Mouse (Mus musculus): Measurements from ENCODE around the gene Smok3c.
"Not testable (repeated sequence)": the region's sequence is repeated elsewhere in the genome, so short reads cannot be mapped to it uniquely, and the experiment has no call there.

The Smok3c gene

DNA sequence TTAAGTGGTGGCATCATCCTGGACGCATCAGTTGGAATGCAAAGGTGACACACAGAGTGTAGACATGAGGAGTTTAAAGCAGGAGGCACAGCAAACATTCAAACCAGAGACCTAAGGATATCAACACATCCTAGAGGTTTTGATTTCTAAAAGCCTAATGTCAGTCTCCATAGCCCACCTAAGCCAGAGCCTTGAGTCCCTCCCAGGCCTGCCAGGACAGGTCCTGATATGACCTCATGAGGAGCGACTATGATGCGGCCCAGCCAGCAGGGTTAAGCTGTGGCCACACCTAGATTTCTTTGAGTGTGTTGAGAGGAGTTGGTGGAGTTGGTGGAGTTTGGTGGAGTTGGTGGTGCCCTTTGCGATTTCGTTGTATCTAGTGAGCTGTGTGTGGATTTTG, at the start of gene Smok3c:
TSS of gene Smok3c (plus strand) at position 301 of the 400 bp plus-strand sequence.
- DNase-seq (ENCODE audit: low spot score in 2 of 2): not testable (repeated sequence)

DNA sequence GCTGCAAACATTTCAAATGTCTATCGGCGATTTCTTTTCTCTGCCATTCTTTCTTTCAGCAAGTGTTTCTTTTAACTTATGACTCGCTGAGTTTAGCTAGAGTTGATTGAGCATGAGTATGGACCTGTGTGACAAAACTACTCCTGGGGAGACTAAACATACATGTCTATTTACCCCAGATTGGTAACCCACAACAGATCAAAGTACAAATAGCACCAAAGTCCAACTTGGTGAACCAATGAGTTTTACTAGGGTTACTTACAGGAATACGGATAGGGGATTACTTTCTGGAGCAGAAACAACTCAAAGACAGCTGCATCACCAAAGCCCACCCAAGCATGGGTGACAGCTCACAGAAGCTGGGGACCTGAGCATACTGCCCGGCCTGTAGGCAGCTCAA, 43.6 kb upstream of the Smok3c start:
- DNase-seq (ENCODE audit: low spot score in 2 of 2): no peak

DNA sequence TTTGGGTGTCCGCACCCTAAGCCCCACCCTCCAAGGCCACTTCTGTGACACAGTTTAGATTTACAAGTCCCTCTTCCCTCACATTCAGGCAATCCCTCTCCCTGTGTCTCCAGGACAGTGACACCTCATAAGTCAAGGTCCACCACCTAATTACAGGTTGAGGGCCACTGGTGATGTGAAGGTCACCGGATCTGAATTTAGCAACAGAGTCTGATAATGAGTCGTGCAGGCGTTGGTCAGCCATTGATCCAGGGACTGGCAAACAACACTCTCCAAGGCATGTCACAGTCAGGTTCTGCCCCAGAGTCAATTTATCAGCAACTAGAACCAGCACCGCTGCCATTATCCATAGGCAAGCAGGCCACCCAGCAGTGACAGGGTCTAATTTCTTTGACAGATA, 40.6 kb upstream of the Smok3c start:
- no peak for DNase-seq (ENCODE audit: low spot score in 2 of 2)

DNA sequence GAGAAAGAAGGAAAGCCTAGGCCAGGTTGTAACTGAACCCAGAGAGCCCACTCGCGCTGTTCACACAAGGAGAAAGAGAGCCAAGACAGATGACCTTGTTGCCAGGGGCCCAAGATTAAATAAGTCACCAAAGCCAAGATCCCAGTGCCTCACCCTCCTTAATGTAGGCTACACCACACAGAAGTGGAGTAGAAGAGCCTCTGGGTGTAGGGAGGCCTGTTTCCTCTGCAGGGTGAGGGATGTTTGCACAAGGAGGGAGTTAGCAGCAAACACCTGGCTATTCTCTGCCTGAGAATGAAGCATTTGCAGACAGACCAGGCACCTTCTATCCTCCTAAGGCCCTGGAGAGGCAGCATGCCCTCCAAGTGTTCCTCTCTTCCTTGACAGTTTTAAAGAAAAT, 36.5 kb upstream of the Smok3c start:
- DNase-seq (ENCODE audit: low spot score in 2 of 2): no peak

DNA sequence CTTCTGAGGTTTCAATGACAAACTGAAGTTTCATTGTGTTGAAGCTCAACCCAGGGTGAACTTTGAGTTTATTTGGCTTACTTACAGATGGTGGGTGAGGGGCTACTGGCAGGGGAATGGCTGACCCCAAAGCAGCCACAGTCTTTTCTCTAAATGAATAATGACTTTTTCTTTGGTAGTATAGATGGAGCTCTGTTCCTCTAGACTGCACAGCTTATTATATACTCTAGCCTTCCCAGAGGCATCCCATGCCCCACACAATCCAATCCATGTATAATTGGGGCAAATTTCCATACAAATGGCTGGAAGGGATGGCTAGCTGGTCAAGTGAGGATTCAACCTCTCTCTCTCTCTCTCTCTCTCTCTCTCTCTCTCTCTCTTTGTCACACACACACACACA, 36.0 kb upstream of the Smok3c start:
- DNase-seq (ENCODE audit: low spot score in 2 of 2): no peak

DNA sequence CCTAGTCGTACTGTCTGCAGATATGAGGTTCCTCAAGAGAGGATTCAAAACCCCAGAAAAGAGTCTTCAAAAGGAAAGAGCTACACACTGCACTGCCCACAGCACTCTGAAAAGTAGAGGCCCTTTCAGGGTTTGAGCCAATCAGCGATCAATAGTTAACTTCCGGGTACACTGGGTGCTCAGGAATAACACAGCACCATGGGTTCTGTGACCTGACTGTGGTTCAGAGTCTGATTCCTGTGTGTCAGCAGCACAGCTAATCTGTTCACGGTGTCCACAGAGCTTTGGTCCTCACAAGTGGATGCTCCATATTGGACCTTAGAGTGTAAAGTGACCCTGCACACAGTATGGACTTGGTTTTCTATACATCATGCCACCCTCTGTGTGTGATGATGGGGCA, 33.4 kb upstream of the Smok3c start:
- not testable (repeated sequence) for DNase-seq (ENCODE audit: low spot score in 2 of 2)

DNA sequence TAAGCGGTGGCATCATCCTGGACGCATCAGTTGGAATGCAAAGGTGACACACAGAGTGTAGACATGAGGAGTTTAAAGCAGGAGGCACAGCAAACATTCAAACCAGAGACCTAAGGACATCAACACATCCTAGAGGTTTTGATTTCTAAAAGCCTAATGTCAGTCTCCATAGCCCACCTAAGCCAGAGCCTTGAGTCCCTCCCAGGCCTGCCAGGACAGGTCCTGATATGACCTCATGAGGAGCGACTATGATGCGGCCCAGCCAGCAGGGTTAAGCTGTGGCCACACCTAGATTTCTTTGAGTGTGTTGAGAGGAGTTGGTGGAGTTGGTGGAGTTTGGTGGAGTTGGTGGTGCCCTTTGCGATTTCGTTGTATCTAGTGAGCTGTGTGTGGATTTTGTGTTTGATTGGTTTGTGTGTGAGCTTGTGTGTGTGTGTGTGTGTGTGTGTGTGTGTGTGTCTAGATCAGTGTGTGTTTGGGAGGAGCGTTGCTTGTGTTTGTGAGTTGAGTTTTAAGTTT, 32.0 kb upstream of the Smok3c start, which contains the start of the genes Smok3a and Smok3b:
TSS of gene Smok3a (plus strand) at position 301 of the 519 bp plus-strand sequence.
TSS of gene Smok3b (plus strand) at position 469 of the 519 bp plus-strand sequence.
- DNase-seq (ENCODE audit: low spot score in 2 of 2): not testable (repeated sequence)

DNA sequence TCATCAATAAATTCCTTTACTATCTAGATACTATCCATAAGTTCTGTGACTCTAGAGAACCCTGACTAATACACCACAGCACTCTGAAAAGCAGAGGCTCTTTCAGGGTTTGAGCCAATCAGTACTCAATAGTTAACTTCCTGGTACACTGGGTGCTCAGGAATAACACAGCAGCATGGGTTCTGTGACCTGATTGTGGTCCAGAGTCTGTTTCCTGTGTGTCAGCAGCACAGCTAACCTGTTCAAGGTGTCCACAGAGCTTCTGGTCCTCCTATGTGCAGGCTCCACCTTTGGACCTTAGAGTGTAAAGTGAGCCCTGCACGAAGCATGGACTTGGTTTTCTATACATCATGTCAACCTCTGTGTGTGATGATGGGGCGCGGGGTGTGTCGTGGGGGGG, 20.8 kb downstream of the Smok3c start:
- no peak for DNase-seq (ENCODE audit: low spot score in 2 of 2)

DNA sequence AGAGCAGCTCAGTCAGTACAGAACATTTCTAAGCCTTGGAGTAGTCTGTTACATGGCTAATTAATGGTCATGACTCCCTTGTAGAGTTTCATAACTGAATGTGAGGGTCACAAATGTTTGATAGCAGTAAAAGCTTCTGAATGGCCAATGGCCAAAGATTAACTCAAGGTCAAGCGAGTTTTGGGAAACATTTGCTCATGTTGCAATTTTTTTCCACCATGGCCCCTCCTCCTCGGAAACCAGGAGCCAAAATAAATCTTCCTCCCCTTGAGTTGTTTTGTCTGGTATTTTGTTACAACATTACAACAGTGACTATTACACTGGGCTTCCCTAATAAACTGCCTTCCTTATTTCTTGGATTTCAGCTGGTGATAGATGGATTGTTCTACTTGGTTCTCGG, 22.7 kb downstream of the Smok3c start:
- DNase-seq (ENCODE audit: low spot score in 2 of 2): no peak

DNA sequence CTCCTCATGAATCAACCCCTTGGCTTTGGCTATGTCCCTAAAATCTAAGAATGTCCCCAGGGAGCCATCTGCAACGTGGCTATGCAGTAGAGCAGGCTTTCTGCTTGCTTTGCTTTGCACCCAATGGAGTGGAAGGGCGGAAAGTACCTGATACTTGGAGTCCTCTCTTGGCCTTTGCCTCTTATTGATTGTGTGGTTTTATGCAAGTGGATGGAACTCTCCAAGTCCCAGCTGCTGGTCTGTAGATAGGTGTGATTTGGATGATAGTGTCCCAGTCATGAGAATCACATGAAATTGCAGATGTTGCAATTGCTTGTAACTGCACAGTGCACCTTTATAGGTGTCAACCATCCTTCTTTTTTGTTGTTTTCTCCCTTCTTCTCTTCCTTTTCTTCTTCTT, 23.2 kb downstream of the Smok3c start:
- no peak for DNase-seq (ENCODE audit: low spot score in 2 of 2)

DNA sequence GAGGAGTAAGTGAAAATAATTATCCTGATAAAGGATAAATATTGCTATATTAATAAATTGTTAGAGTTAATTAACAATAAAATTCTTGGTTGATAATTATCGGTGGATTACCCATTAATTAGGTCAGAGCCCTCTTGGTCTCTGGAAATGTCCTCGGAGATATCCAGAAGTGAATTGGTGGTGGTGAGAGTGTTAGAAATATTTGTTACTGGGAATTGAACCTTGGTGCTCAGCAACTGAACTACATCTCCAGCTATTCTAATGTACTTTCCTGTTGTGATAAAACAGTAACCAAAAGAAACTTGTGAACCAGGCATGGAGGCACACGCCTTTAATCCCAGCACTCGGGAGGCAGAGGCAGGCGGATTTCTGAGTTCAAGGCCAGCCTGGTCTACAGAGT, 27.5 kb downstream of the Smok3c start:
- DNase-seq (ENCODE audit: low spot score in 2 of 2): no peak

DNA sequence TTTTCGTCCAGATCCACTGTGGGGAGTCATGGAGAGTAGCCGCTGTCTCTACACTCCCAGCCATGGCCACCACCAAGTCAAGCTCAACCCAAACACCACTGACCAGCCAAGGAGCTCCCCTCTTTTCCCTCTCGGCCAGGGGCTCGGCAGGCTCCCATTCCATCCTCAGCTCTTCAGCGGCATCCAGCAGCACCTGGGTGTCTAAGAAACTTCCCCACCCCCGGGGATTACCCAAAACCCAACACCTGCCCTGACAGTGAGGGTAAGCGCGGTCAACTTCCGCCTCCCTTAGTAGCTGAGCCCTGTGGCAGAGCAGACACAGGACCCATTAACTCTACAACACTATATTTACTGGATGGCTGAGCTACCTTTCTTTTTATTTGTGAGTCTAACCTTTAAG, 28.5 kb downstream of the Smok3c start:
- DNase-seq (ENCODE audit: low spot score in 2 of 2): no peak

DNA sequence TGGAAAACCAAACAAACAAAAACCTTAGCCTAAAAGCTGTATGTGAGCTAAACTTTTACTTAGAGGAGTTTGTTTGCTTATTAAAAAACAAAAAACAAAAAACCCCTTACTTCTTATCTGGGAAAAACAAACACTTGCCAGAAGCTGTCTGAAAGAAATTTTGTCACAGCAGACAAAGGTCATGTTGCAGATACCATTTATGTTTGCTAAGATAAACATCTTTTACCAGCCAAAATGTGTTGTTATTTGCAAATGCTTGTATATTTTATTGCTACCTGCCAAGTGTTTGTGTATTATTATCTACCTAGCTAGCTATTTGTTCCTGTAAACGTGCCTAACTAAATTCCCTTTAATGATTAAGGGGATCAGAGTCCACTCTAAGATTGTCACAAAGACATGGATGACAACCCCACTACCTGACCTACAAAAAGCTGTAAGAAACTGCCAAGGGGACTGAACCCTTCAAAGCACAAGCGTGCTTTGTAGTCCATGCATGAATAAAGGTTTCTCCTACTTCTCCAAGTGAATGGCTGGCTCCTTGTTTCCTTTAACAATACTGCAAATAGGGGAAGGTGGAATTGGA, 30.4 kb downstream of the Smok3c start:
- DNase-seq (ENCODE audit: low spot score in 2 of 2): no peak

DNA sequence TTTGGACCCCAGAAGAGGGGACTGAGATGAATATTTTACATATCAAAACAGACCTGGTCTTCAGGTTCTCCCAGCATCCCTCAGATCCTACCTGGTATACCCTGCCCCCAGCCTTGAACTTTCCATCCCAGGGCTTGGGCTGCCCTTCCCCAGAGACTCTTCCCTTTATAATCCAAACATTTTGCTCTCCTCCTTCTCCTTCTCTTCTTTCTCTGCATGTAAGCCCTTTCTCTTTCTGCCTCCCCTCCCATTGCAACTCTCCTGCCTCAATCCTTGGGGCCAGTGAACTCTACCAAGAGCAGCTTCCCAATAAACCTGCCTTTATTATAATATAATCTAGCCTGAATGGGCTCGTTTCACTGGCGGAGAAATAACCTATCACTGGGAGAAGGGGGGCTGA, 30.9 kb downstream of the Smok3c start:
- no peak for DNase-seq (ENCODE audit: low spot score in 2 of 2)

DNA sequence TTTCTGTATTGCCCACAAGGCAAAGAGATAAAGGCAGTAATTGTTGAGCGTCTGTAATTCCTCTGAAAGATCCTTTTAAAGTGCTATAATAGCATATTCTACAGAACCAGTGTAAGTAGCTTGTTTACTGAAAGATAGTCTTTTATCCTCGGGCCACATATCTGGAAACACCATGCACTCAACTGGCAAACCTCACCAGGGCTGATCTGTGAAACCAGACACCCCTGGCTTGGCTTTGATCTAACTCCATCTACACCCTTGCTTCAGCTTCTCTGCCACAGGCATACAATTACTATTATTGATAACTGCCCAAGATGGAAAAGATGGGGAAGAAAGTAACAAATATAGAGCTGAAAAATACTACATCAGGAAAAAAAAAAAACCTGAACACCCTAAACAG, 31.5 kb downstream of the Smok3c start:
- no peak for DNase-seq (ENCODE audit: low spot score in 2 of 2)

DNA sequence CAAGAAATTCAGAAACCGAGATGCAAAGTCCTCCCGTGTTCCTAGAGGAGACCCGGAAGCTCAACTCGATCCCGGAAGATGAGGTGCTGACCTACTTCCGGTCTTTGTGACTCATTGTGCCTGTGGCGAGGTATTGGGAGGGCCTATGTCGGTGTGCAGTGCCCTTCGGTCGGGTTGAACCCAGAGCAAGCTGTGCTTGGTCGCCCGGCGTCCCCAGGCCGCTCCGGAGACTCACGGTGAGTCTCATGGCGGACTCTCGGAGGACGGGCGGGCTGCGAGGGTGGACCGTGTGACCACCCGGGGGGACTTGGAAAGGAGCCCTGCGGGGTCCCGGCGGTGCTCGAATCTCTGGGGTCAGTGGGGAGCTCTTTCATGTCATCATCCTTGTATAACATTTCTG, 32.0 kb downstream of the Smok3c start, which contains the start of gene Zkscan1:
TSS of gene Zkscan1 (plus strand) at position 89 of the 400 bp plus-strand sequence.
- peak; percentile 82 to 83 for DNase-seq (ENCODE audit: low spot score in 2 of 2)

DNA sequence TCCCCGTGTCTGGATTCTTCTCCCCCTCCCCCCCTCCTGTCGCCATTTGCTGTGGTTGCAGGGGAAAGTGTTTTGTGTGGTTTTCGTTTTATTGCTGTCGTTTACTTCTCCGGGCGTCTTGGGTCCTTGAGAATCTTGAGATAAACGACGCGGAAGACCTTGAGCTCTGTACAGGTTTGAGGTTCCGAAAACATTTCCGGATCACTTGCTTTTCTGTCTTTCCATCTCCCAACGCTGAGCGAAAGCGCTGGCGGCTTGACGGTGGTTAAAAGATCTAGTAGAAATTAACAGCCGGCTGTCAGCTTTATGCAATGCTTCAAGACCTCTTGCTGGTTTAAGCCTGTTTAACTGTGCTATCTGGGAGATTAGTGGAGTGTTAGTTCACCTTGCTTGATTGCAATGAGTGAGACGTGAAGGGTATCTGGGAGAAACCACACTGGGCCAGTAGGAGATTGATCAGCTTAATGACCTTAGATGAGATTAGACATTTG, 32.5 kb downstream of the Smok3c start:
- peak; percentile 21 to 33 for DNase-seq (ENCODE audit: low spot score in 2 of 2)

DNA sequence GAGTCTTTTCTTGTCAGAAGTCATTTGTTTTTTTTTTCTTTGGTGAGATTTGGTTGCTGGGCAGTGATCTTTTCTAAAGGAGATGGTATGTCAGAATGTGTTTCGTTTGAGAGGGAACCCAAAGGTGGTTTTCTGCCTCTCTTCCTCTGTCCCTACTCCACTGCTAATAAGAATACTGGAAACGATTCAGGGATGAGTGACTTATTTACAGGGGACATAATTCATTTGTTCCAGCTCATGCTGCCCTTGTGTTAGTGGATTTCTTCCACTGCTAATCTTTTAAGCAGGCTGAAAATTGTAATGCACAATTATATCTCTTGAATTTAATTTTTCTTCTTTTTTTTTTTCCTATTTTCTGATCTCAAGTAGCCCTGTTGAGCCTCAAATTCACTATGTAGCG, 33.8 kb downstream of the Smok3c start:
- no peak for DNase-seq (ENCODE audit: low spot score in 2 of 2)

DNA sequence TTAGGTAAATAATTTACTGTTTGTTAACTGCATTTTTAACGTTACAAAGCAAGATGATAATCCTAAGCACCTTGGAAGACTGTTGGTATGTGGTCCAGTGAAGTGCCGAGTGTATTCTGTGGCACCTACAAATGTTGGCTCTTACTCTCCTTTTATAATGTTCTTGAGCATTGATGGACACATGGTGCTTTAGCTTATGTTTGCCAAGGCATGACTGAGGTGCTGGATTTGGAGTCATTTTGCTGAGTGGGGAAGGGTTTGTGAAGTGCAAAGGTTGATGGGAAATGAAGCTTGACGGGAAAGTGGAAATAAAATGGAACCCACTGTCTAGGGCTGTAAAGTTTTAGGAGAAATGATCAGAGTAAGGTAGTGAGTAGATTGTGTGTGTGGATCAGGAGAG, 35.4 kb downstream of the Smok3c start:
- DNase-seq (ENCODE audit: low spot score in 2 of 2): no peak

DNA sequence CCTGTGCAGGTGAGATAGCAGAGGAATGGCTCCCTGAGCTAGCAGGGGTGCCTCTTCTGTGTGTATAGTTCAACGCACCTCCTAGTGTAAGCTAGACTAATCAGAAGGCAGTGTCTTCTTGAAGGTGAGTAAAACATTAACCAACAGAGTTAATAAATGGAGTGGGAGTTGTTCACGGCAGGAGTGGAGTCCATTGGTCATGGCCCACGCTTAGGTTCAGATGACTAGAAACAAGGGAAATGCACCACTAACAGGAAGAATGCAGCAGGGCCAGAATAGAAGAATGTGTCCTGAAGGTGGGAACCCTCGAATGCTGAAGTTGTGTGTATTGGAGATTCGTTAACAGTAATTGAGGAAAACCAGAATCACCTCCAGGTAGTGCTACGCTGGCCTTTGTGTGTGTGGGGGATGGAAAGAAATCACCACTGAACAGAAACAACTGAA, 36.1 kb downstream of the Smok3c start:
- no peak for DNase-seq (ENCODE audit: low spot score in 2 of 2)

DNA sequence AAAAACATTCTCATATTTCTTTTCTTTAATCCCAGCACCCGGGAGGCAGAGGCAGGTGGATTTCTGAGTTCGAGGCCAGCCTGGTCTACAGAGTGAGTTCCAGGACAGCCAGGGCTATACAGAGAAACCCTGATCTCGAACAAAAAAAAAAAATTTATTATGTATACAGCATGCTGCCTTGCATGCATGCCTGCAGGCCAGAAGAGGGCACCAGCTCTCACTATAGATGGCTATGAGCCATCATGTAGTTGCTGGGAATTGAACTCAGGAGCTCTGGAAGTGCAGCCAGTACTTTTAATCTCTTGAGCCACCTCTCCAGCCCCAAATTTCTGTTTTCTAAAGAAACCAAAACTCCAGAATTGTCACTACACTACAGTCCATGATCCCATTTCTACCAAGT, 37.3 kb downstream of the Smok3c start:
- no peak for DNase-seq (ENCODE audit: low spot score in 2 of 2)

DNA sequence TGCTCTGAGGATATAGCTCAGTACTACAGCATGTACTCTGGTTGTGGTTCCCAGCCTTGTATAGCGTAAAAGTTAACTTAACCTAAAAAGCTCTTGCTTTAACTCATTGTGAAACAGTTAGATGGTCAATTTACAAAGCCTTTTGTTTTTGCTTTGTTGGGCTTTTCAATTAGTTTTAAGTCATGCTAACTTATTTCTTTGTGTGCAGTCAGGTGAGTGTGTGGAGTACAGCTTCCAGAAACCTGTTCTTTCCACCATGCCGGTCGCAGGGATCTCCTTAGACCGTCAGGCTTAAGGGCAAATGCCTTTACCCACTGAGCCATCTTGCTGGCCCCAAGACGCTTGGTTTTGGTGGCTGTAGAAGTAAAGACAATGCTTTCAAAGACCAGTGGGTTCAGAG, 37.7 kb downstream of the Smok3c start:
- no peak for DNase-seq (ENCODE audit: low spot score in 2 of 2)

DNA sequence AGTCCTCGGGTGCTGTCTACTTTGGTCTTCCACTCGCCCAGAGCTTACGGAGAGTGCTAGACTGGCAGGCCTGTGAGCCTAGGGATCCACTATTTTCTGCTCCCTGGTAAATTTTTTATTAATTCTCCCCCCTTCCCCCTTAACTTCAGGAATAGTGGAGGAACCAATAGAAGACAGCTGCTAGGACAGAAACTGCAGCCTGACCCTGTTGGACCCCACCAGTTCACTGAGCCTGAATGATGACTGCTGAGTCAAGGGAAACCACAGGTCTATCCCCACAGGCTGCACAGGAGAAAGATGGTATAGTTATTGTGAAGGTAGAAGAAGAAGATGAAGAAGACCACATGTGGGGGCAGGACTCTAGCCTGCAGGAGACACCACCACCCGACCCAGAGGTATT, 39.8 kb downstream of the Smok3c start:
- DNase-seq (ENCODE audit: low spot score in 2 of 2): no peak

DNA sequence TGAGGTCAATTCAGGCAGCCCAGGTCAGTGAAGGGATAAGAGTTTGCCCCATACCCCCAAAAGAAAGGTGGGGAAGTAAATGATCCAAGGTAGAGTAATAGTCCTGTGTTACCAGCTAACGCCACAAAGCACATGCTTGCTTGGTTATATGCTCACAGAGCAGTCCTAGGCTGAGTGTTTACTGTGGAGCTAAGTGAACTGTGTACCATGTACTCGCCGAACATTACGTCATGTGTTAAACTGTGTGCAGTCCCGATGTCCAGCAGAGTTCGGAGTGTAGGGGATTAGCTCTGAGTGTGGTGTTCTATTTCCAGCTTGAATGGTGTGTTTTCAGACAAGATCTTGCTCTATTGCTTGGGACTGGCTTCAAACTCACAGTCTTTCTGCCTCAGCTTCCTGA, 41.5 kb downstream of the Smok3c start:
- no peak for DNase-seq (ENCODE audit: low spot score in 2 of 2)

Data from right cerebral cortex, adult 2 months (tissue).